ENCODE assay signal across 8 mouse cellular contexts in the genomic region with DNA sequence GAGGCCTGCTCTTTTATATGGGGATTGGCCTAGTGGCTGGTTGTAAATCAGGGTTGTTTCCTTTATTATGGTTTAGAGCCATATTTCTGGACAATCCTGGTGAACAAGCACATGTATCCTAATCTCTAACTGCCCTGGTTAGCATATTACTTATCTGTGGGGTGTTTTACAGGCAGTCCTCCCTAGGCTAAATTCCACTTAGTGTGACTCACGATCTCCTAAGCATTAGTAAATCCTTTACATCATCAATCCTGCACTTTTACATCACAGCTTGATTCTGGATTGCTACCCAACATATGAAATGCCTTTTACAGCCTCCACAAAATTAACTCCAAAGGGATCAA. TPM values are rescaled to one million over a fixed set of nuclear protein-coding genes. Genes with fewer than 3 reads are reported as not detected.
DNase-seq lines count a peak whose midpoint lies in the region; ATAC-seq lines count a peak whose summit lies in the region.

No protein-coding gene starts in this region.

- DNase-seq in kidney, postnatal 14 days = no peak
- peak; percentile 62 for DNase-seq in NIH3T3 (ENCODE audit: low read depth)
- no peak for DNase-seq in cerebellum, postnatal 10 days
- DNase-seq in cerebellum, adult 11-12 months = no peak
- no peak for DNase-seq in adrenal gland, postnatal 14 days

- peak overlapping the region; percentile 83 for H3K4me3 ChIP-seq in kidney, embryonic 14.5 days (ENCODE audit: low read length)
- H3K4me3 ChIP-seq in hindbrain, embryonic 12.5 days = peak overlapping the region; percentile 82
- peak overlapping the region; percentile 81 for H3K4me3 ChIP-seq in midbrain, embryonic 15.5 days

- 21% methylated on average over 1 of the region's 1 CpGs for WGBS in kidney, embryonic 14.5 days
- 31% methylated on average over 1 of the region's 1 CpGs for WGBS in hindbrain, embryonic 12.5 days
- 30% methylated on average over 1 of the region's 1 CpGs for WGBS in midbrain, embryonic 15.5 days

- peak overlapping the region; percentile 74 for H3K9ac ChIP-seq in kidney, embryonic 14.5 days (ENCODE audit: low read depth, low read length)
- peak overlapping the region; percentile 77 for H3K9ac ChIP-seq in hindbrain, embryonic 12.5 days
- peak overlapping the region; percentile 79 for H3K9ac ChIP-seq in midbrain, embryonic 15.5 days

- ATAC-seq in kidney, embryonic 14.5 days (ENCODE audit: low FRiP score, low TSS enrichment) = no peak
- ATAC-seq in hindbrain, embryonic 12.5 days (ENCODE audit: low FRiP score) = no peak
- ATAC-seq in midbrain, embryonic 15.5 days (replicated peaks) = peak; percentile 13

- 0 out of 2 replicates have a peak, but pooled peaks cover 8% of the 10 kb centered on the region for H3K36me3 ChIP-seq in kidney, embryonic 14.5 days (ENCODE audit: control insufficient read depth, insufficient read depth, low read length)
- H3K36me3 ChIP-seq in hindbrain, embryonic 12.5 days = peaks cover 13% of the 10 kb centered on the region
- peaks cover 12% of the 10 kb centered on the region for H3K36me3 ChIP-seq in midbrain, embryonic 15.5 days (replicated peaks)

- peak overlapping the region; percentile 71 for H3K27ac ChIP-seq in kidney, embryonic 14.5 days (ENCODE audit: low read depth, low read length)
- peak overlapping the region; percentile 79; the same call in 1 of the 2 replicates for H3K27ac ChIP-seq in hindbrain, embryonic 12.5 days
- H3K27ac ChIP-seq in midbrain, embryonic 15.5 days = peak overlapping the region; percentile 84

- H3K27me3 ChIP-seq in kidney, embryonic 14.5 days (ENCODE audit: control insufficient read depth, insufficient read depth, low read length) = no peaks in the 10 kb centered on the region
- H3K27me3 ChIP-seq in hindbrain, embryonic 12.5 days = no peaks in the 10 kb centered on the region
- H3K27me3 ChIP-seq in midbrain, embryonic 15.5 days (replicated peaks) = no peaks in the 10 kb centered on the region

- peaks cover 11% of the 10 kb centered on the region for H3K4me1 ChIP-seq in kidney, embryonic 14.5 days (ENCODE audit: control insufficient read depth, insufficient read depth, low read length)
- H3K4me1 ChIP-seq in hindbrain, embryonic 12.5 days = peaks cover 13% of the 10 kb centered on the region
- H3K4me1 ChIP-seq in midbrain, embryonic 15.5 days = peaks cover 17% of the 10 kb centered on the region

- 0 out of 2 replicates have a peak, but pooled peaks cover 4% of the 10 kb centered on the region for H3K9me3 ChIP-seq in kidney, embryonic 14.5 days (ENCODE audit: control insufficient read depth, low read length)
- H3K9me3 ChIP-seq in hindbrain, embryonic 12.5 days (replicated peaks) = peaks cover 11% of the 10 kb centered on the region; the same call in 1 of the 2 replicates
- H3K9me3 ChIP-seq in midbrain, embryonic 15.5 days = peaks cover 3% of the 10 kb centered on the region; the same call in 1 of the 2 replicates

- H3K4me2 ChIP-seq in kidney, embryonic 14.5 days (replicated peaks; ENCODE audit: low read depth, low read length) = peak overlapping the region; percentile 71
- H3K4me2 ChIP-seq in hindbrain, embryonic 12.5 days (replicated peaks) = peak overlapping the region; percentile 73
- H3K4me2 ChIP-seq in midbrain, embryonic 15.5 days = peak overlapping the region; percentile 82

RNA-seq across cellular contexts. Expression of gene 2010315B03Rik, which starts 31.1 kb away (rescaled TPM):
- polyA plus RNA-seq in kidney, embryonic 14.5 days (2014; fragmentation: Nextera tagmentation; extraction: Ambion mirVana) = 9.8 and 10.8 TPM in 2 replicates
- 8.8 TPM in 2 replicates for polyA plus RNA-seq in hindbrain, embryonic 12.5 days (2016; fragmentation: Nextera tagmentation; extraction: Ambion mirVana)
- 13.8 TPM in 2 replicates for polyA plus RNA-seq in midbrain, embryonic 15.5 days (2015; fragmentation: Nextera tagmentation; extraction: Ambion mirVana)
- 19.6 and 24.0 TPM in 2 replicates for total RNA-seq in adrenal gland, postnatal 14 days (2021)
